Mouse (Mus musculus): ENCODE data around the gene Cst12. TPM values are rescaled to one million over a fixed set of nuclear protein-coding genes. Genes with fewer than 3 reads are reported as not detected.
"Not testable (repeated sequence)": the region's sequence is repeated elsewhere in the genome, so short reads cannot be mapped to it uniquely, and the experiment has no call there.

The Cst12 gene
- not detected in 2 replicates for polyA plus RNA-seq (2015; fragmentation: Nextera tagmentation; extraction: Ambion mirVana)

DNA sequence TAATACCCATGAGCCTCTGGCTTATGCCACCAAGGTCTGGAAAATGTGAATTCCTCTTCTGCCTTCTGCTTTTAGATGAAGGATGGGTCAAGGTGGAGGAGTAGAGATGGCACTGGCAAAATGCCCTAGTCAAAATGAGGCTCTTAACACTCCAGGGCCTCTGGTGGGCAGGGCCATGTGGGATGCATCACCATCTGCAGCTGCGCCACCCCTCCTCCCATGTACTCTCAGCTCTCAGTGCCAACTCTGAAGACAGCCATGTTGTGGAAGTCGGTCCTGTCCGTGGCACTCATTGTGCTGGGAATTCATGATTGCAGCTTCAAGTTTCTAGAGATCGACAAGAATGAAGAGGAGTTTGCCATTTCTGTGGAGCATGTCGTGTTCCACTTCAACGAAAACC is at the start of gene Cst12:
Cst12 (plus strand) TSS at position 220 of the 400 bp plus-strand sequence.
- no peak within 1 kb of the TSS for H3K4me3 ChIP-seq (replicated peaks; ENCODE audit: low read length)
- no peak within 1 kb of the TSS for H3K9ac ChIP-seq (ENCODE audit: low read length)
- H3K9me3 ChIP-seq (replicated peaks; ENCODE audit: control insufficient read depth, low read length), result no peaks in the 10 kb centered on the region
- no peaks in the 10 kb centered on the region for H3K4me1 ChIP-seq (ENCODE audit: control insufficient read depth, insufficient read depth, low read length)
- no peaks in the 10 kb centered on the region for H3K36me3 ChIP-seq (ENCODE audit: control insufficient read depth, insufficient read depth, low read length)
- 91% methylated on average over 6 of the region's 6 CpGs for WGBS
- ATAC-seq (ENCODE audit: insufficient read depth, low FRiP score), result 0 out of 2 replicates have a peak, but pooled peaks have one; percentile 21
- no peaks in the 10 kb centered on the region for H3K27me3 ChIP-seq (ENCODE audit: control insufficient read depth, insufficient read depth, low read length)
- H3K27ac ChIP-seq (ENCODE audit: low read length), result no peak within 1 kb of the TSS
- H3K4me2 ChIP-seq (ENCODE audit: low read depth, low read length), result no peak within 1 kb of the TSS

DNA sequence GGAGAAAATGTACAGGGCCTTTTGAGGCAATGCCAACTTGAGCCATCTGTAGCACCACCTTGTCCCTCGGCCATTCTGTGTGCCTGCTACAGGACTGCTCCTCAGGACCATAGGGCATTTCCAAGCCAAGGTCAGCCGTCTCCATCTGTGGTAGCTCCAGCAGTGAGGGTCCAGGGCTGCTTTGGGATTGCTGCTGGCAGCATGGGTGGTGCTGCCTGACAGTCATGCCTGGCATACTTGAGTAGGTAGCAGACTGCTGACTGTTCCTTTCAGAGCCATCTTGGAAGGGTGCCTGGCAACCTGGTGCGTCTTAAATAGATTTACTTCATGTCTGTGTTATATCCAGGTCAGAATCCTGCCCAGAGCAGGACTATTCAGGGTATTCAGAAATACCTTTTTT is 46.2 kb upstream of the Cst12 start:
- WGBS, result 85% methylated on average over 3 of the region's 3 CpGs
- H3K36me3 ChIP-seq (ENCODE audit: control insufficient read depth, insufficient read depth, low read length), result no peaks in the 10 kb centered on the region
- H3K4me2 ChIP-seq (ENCODE audit: low read depth, low read length), result no peak overlapping the region
- H3K4me1 ChIP-seq (ENCODE audit: control insufficient read depth, insufficient read depth, low read length), result no peaks in the 10 kb centered on the region
- no peaks in the 10 kb centered on the region for H3K27me3 ChIP-seq (ENCODE audit: control insufficient read depth, insufficient read depth, low read length)
- H3K4me3 ChIP-seq (replicated peaks; ENCODE audit: low read length), result no peak overlapping the region
- H3K9me3 ChIP-seq (replicated peaks; ENCODE audit: control insufficient read depth, low read length), result no peaks in the 10 kb centered on the region
- no peak overlapping the region for H3K27ac ChIP-seq (ENCODE audit: low read length)
- no peak overlapping the region for H3K9ac ChIP-seq (ENCODE audit: low read length)
- no peak for ATAC-seq (ENCODE audit: insufficient read depth, low FRiP score)

DNA sequence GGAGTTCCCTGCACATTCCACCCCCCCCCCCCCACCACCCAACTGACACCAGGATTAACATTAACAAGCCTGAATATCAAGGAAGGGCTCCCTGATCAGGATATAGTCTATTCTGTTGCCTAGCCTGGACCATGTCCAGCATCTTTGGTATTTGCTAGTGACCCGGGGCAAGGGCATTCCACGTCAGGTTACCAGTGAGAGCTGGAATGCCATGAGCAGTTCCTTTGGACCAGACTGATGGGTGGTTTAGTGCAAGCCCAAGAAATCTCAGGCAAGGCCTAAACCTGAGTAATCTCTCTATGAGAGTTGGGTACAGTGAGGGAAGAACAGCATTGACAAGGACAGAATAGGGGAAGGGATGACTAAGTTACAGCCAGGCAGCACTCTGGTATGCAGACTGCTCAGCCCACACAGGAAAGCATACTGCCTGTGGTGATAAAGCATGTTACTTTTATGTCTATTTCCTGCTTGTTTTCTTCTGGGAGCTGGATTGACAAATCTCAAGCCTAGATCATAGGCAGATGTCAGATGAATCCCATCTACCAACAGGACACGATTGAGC is 45.2 kb upstream of the Cst12 start:
- 75% methylated on average over 3 of the region's 3 CpGs for WGBS
- Histone ChIP-seq H3K36me3 (ENCODE audit: control insufficient read depth, insufficient read depth, low read length) (no peaks in the 10 kb centered on the region), H3K27me3 (ENCODE audit: control insufficient read depth, insufficient read depth, low read length) (no peaks in the 10 kb centered on the region), H3K9ac (ENCODE audit: low read length) (no peak overlapping the region), H3K4me1 (ENCODE audit: control insufficient read depth, insufficient read depth, low read length) (no peaks in the 10 kb centered on the region), H3K4me2 (ENCODE audit: low read depth, low read length) (no peak overlapping the region), H3K4me3 (replicated peaks; ENCODE audit: low read length) (no peak overlapping the region), H3K27ac (ENCODE audit: low read length) (no peak overlapping the region), H3K9me3 (replicated peaks; ENCODE audit: control insufficient read depth, low read length) (no peaks in the 10 kb centered on the region)
- no peak for ATAC-seq (ENCODE audit: insufficient read depth, low FRiP score)

DNA sequence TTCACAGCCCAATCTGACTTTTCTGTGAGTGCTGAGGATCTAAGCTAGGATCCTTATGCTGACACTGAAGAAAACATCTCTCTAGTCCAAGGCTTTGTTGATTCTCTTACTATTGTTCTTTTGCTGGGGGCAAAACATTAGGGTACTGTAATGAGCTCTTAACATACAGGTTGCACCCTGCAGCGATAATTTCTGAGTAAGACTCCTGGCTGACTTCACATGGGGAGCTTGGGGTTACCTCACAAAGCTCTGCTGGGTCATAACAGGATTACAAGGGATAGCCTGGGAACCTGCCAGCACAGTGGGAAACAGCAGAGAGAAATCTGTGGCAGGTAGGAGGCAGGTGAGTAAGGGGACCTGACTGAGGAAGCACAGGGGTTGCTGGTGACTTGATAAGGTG is 39.1 kb upstream of the Cst12 start, which contains the start of gene Cstl1:
Cstl1 (plus strand) TSS at position 301 of the 400 bp plus-strand sequence.
- no peak for ATAC-seq (ENCODE audit: insufficient read depth, low FRiP score)
- Histone ChIP-seq H3K27ac (ENCODE audit: low read length) (no peak within 1 kb of the TSS), H3K4me2 (ENCODE audit: low read depth, low read length) (no peak within 1 kb of the TSS), H3K9ac (ENCODE audit: low read length) (no peak within 1 kb of the TSS), H3K4me1 (ENCODE audit: control insufficient read depth, insufficient read depth, low read length) (no peaks in the 10 kb centered on the region), H3K36me3 (ENCODE audit: control insufficient read depth, insufficient read depth, low read length) (no peaks in the 10 kb centered on the region), H3K9me3 (replicated peaks; ENCODE audit: control insufficient read depth, low read length) (no peaks in the 10 kb centered on the region), H3K4me3 (replicated peaks; ENCODE audit: low read length) (no peak within 1 kb of the TSS), H3K27me3 (ENCODE audit: control insufficient read depth, insufficient read depth, low read length) (no peaks in the 10 kb centered on the region)
- WGBS, result 78% methylated on average over 1 of the region's 1 CpGs

DNA sequence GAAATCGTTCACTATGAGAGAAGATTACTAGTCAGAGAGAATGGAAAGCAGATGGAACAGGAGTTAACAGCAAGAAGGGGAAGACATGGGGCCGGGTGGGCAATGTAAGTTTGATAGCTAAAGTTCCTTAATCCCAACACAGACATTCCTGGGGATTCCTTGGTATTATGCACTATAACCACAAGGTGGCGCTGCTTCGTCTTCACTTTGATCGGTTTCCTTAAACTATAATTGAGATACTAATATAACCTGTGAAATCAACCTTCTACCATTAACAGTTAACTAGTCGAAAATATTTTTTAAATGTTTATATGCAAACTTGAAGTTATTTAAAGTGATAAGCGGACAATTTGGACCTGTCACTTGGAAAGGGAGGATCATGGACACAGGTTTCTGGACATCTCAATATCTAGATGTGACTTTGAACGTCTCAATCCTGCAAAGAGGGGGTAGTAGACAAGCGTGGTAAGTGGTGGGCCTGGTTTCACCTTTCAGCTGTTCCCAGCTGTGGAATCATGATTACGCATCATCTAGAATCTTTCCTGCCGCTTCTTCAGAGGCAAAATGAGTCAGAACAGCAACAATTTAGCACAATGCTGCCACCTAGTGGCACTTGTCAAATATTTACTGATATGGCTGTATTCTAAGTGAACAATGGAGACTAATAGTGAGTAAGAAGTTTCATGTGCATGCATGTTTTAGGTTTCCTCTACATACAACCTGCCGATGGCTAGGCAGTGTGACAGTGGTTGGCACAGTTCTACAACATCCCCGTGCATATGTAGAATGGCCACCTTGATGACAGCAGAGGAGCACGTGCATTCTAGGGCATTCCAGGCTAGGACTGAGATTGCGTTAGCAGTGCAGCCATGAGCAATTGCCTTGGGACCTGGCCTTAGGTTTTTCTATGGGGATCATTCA is 37.0 kb upstream of the Cst12 start:
- Histone ChIP-seq H3K9me3 (replicated peaks; ENCODE audit: control insufficient read depth, low read length) (no peaks in the 10 kb centered on the region), H3K4me2 (ENCODE audit: low read depth, low read length) (peak overlapping the region; percentile 57), H3K4me1 (ENCODE audit: control insufficient read depth, insufficient read depth, low read length) (no peaks in the 10 kb centered on the region), H3K4me3 (replicated peaks; ENCODE audit: low read length) (peak overlapping the region; percentile 30), H3K27ac (ENCODE audit: low read length) (no peak overlapping the region), H3K27me3 (ENCODE audit: control insufficient read depth, insufficient read depth, low read length) (no peaks in the 10 kb centered on the region), H3K36me3 (ENCODE audit: control insufficient read depth, insufficient read depth, low read length) (no peaks in the 10 kb centered on the region), H3K9ac (ENCODE audit: low read length) (no peak overlapping the region)
- ATAC-seq (ENCODE audit: insufficient read depth, low FRiP score), result 0 out of 2 replicates have a peak, but pooled peaks have one; percentile 60
- 17% methylated on average over 15 of the region's 15 CpGs for WGBS

DNA sequence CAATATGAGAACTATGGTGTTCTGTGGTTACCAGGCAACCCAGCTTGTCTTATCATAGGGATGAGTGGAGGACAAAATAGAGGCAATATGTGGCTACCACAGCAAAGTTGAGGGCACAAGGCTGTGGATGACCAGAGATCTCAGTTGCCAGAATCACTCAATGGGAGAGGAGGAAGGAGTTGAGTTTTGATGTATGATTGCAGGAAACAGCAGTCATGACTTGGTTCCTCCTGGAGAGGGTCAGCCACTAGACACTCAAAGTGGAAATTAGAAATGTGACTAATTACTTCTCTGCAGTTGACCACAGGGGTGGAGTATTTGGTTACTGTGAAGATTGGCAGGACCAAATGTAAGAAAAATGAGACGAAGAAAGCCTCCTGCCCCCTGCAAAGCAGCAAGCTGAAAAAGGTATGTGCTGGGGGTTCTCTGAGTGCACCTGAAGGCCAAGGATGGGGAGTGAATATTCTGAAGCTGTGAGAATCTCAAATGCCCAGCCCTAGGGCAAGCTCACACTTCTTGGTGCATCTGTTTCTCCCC is 34.8 kb upstream of the Cst12 start:
- H3K4me3 ChIP-seq (replicated peaks; ENCODE audit: low read length), result no peak overlapping the region
- no peaks in the 10 kb centered on the region for H3K27me3 ChIP-seq (ENCODE audit: control insufficient read depth, insufficient read depth, low read length)
- no peaks in the 10 kb centered on the region for H3K4me1 ChIP-seq (ENCODE audit: control insufficient read depth, insufficient read depth, low read length)
- WGBS, result 61% methylated on average over 1 of the region's 1 CpGs
- H3K9me3 ChIP-seq (replicated peaks; ENCODE audit: control insufficient read depth, low read length), result no peaks in the 10 kb centered on the region
- H3K9ac ChIP-seq (ENCODE audit: low read length), result no peak overlapping the region
- no peak overlapping the region for H3K4me2 ChIP-seq (ENCODE audit: low read depth, low read length)
- no peak overlapping the region for H3K27ac ChIP-seq (ENCODE audit: low read length)
- no peak for ATAC-seq (ENCODE audit: insufficient read depth, low FRiP score)
- H3K36me3 ChIP-seq (ENCODE audit: control insufficient read depth, insufficient read depth, low read length), result no peaks in the 10 kb centered on the region

DNA sequence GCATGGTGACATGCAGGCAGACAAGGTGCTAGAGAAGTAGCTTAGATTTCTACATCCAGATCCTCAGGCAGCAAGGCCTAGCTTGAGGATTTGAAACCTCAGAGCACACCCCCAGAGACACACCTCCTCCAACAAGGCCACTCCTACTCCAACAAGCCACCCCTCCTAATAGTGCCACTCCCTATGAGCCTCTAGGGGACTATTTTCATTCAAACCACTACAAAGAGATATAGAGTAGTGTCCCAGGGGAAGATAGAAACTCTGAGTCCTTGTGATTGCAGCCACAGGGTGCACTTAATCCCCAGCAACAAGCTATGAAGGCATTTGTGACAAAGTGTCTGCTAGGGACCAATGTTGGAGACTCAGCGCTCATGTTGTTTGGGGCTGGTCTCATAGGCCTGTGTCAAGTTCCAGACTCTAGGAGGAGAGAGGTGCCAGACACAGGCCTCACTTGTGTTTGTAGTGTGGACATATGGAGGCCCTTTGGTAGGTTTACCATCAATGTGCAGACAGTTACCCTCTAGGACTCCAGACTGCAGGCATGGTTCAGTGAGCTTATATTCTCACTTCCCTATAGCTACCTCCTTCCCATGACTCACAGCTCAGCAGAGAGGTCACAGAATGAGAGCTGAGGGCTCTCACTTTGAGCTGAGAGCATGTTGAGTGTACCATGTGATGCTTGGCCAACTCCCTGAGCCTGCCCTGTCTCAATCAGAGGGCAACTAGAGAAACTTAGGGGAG is 25.3 kb upstream of the Cst12 start:
- ATAC-seq (ENCODE audit: insufficient read depth, low FRiP score), result no peak
- Histone ChIP-seq H3K4me3 (replicated peaks; ENCODE audit: low read length) (no peak overlapping the region), H3K36me3 (ENCODE audit: control insufficient read depth, insufficient read depth, low read length) (no peaks in the 10 kb centered on the region), H3K9me3 (replicated peaks; ENCODE audit: control insufficient read depth, low read length) (no peaks in the 10 kb centered on the region), H3K27ac (ENCODE audit: low read length) (no peak overlapping the region), H3K9ac (ENCODE audit: low read length) (no peak overlapping the region), H3K27me3 (ENCODE audit: control insufficient read depth, insufficient read depth, low read length) (no peaks in the 10 kb centered on the region), H3K4me1 (ENCODE audit: control insufficient read depth, insufficient read depth, low read length) (no peaks in the 10 kb centered on the region), H3K4me2 (ENCODE audit: low read depth, low read length) (no peak overlapping the region)
- WGBS, result 92% methylated on average over 1 of the region's 1 CpGs

DNA sequence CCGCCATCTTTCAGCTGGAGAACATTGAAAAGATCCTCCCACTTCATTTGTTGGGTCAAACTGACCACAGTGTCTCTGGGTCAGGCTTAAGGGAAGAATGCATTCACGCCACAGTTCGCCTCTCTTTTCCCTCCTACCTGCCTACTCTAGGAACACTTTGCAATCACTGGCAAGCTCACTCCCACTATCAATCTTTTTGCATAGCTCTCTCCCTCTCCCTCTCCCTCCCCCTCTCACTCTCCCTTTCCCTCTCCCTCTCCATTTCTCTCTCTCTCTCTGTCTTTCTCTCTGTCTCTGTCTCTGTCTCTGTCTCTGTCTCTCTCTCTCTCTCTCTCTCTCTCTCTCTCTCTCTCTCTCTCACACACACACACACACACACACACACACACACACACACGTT is 17.8 kb upstream of the Cst12 start, which contains the start of gene Cst11:
Cst11 (minus strand) TSS at position 101 of the 400 bp plus-strand sequence.
- H3K27me3 ChIP-seq (ENCODE audit: control insufficient read depth, insufficient read depth, low read length); H3K9me3 ChIP-seq (replicated peaks; ENCODE audit: control insufficient read depth, low read length); H3K27ac ChIP-seq (ENCODE audit: low read length); H3K9ac ChIP-seq (ENCODE audit: low read length); ATAC-seq (ENCODE audit: insufficient read depth, low FRiP score); H3K4me2 ChIP-seq (ENCODE audit: low read depth, low read length); H3K4me3 ChIP-seq (replicated peaks; ENCODE audit: low read length); H3K36me3 ChIP-seq (ENCODE audit: control insufficient read depth, insufficient read depth, low read length); H3K4me1 ChIP-seq (ENCODE audit: control insufficient read depth, insufficient read depth, low read length): not testable (repeated sequence)
- 74% methylated on average over 4 of the region's 4 CpGs for WGBS

All from stomach, embryonic 16.5 days (tissue).